Mouse (Mus musculus) adrenal gland, postnatal 4 days (tissue): Measurements from ENCODE around the gene Zcwpw1. TPM values are rescaled to one million over a fixed set of nuclear protein-coding genes. Genes with fewer than 3 reads are reported as not detected.

Experiments
- DNase-seq, 2 experiments: peaks; one replicate each; pipeline ENCODE4 v3.0.0; 2021 to 2022; ENCODE audit warnings: low spot score in 2 of 2, mixed read lengths in 2 of 2
- total RNA-seq, 2 experiments: library from RNA; stranded (reverse); gene quantifications; 2 replicates each; pipeline ENCODE4 v1.2.3; 2021

Zcwpw1 gene
- total RNA-seq, 2 experiments from 2014 or later = 8.9 to 9.3 TPM

DNA sequence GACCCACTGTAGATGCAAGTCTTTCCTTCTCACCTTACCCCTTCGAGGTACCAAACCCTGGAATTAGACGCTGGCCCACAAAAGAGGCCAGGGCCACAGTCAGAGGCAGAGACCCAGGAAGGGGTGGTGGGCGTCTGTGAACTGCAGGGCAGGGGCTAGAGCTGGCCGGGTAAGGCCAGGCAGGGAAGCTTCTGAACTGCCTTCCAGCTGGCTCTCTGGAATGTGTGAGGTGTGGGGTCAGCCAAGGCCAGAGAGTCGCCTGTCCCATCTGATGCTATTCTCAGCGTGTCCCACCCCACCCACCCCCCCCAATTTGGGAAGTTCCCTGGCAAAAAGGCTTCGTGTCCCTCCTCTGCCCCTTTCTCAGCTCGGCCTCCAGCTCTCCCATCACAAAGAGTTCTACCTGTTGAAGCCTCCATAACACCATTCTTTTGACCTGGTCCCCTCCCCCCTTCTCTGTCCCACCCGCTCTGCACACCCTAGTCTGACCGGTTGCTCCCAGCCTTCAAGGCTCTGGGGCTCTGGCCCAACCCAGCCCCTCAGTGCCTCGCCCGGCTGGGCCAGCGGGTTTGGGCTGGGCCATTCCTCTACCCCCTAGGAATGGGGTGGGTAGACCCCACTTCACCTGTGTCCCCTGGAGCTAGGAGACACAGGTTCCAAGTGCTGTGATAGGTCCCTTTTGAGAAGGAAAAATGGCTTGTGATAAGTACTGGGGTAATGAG lies 34.3 kb upstream of the Zcwpw1 start:
- DNase-seq = no peak

DNA sequence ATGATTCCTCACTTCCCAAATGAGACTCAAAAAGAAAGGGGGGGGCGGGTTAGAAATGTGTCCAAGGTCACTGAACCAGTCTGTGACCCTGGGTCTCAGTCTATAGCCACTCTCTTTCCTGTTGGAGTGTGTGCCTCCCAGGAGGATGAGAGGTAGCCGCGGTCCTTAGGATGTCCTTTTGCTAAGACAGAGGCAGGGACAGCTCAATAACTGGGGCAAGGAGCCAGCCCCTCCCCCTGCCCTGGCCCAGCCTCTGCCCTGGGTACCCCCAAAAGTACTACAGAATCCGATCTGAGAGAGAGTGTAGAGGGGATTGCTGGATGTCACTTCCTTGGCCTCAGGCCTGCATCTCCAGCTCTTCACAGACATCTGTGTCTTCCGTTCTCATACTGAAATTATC lies 32.2 kb upstream of the Zcwpw1 start:
- no peak for DNase-seq

DNA sequence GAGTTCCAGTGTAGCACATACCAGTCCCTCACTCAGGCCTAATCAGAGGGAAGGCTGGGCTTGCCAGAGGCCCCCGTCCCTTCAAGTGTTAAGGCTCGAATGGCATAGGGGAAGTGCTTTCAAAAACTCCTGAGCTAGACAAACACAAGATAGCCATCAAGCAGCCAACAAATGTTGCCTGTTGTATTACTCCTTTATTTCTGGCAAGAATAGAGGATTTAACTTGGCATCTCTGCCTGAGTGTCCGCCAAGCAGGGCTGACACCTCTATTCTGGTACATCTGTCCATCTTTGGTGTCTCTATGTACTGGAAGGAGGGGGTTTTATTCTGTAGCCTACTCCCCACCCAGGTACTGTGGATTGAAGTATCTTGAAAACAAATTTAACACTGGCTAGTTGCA lies 31.5 kb upstream of the Zcwpw1 start:
- DNase-seq = no peak

- DNase-seq = peak; percentile 65 to 77
Observed at GRCm38 (mm10) chr5:137756882-137757661, 30.5 kb upstream of the Zcwpw1 start.

DNA sequence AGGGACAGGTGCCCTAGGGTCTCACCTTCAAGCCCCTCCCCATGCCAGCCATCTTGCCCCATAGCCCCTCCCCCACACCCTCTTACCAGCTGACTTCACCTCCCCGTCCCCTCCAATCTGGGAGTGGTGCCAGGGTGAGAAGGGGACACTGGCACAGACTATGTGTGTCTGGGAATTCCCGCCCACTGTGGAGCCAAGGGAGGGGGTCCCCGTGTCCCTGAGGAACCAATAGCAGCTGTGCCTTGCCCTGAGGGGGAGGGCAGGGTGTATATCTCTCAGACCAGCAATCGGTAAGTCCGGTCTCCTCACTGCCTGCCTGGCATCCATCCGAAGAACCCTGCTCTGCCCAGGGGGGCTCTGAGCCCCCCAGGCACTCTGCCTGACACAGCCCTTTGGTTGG lies 29.7 kb upstream of the Zcwpw1 start:
- DNase-seq = no peak

DNA sequence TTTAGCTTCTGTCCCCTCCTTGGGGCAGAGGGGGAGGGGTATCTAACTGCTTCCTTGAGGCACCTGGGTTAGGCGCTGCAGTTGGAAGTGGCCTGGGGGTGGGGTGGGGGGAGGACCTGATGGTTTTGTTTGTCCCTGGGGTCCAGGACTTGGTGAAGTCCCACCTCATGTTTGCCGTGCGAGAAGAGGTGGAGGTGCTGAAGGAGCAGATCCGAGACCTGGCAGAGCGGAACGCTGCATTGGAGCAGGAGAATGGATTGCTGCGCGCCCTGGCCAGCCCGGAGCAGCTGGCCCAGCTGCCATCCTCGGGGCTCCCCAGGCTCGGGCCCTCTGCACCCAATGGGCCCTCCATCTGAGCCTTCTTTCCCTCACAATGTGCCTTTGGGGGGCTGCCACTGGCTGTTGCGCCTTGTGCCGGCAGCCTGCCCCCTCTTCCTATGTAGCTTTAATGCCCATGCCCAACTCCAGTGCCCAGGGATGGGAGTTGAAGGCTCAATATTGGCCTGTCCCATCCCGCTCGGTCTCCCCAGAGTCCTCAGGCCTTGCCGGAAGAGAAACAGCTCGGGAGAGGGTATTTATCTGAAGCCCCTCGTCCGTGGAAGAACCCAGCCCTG lies 28.6 kb upstream of the Zcwpw1 start:
- no peak for DNase-seq

DNA sequence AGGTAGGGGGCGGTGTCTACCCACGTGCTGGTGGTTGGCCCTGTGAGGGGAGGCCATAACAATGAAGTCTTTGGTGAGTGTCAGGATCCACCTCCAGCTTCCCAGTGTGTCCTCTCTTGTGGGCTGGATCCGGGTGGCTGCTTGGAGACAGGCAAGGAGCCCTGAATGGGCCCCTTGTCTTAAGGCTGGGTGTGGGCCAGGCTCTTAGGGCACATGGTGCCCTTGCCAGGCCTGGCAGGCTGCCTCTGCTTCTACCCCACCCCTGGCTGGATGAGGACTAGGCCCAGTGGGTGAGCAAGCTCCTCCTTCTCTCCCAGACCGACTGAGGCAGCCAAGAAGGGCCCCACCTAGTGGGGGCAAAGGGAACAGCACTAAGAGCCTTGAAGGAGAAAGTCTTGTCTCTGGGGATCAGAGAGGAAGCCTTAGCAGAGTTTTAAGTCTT lies 27.6 kb upstream of the Zcwpw1 start:
- DNase-seq = peak in 1 of 2 experiments; percentile 67

GRCm38 (mm10) chr5:137764609-137765340 lies 22.8 kb upstream of the Zcwpw1 start:
- DNase-seq = no peak

- no peak for DNase-seq
Observed at GRCm38 (mm10) chr5:137766270-137766669, 21.3 kb upstream of the Zcwpw1 start.

GRCm38 (mm10) chr5:137768475-137768874 lies 19.1 kb upstream of the Zcwpw1 start:
- no peak for DNase-seq

DNA sequence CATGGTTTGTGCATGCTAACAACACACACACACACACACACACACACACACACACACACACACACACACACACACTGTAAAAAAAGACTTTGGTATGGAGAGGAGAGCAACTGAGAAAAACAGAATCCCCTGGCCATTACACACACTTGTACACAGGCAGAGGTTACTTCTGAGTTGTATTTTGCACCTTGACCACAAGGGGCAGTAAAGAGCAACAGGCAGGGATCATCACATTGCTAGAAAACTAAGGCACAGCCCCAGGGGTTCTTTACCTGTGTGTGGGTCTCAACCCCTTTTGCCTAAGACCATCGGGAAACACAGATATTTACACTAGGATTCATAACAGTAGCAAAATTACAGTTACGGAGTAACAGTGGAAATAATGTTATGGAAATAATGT lies 16.9 kb upstream of the Zcwpw1 start:
- DNase-seq = no peak

DNA sequence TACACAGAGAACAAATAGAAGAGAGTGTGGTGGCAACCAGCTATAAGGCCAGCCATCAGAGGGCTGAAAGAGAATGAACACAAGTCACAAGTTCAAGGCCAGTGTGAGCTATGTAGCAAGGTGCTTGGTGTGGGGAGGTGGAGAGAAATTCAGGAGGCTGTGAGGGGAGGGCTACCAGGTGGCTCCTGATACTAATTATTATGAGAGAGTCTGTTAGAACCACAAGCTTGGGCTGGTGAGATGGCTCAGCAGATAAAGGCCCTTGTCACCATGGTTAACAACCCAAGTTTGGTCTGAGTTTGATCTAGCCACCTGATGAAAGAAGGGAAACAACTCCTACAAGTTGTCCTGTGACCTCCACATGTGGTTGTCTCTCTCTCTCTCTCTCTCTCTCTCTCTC lies 14.8 kb upstream of the Zcwpw1 start:
- no peak for DNase-seq

DNA sequence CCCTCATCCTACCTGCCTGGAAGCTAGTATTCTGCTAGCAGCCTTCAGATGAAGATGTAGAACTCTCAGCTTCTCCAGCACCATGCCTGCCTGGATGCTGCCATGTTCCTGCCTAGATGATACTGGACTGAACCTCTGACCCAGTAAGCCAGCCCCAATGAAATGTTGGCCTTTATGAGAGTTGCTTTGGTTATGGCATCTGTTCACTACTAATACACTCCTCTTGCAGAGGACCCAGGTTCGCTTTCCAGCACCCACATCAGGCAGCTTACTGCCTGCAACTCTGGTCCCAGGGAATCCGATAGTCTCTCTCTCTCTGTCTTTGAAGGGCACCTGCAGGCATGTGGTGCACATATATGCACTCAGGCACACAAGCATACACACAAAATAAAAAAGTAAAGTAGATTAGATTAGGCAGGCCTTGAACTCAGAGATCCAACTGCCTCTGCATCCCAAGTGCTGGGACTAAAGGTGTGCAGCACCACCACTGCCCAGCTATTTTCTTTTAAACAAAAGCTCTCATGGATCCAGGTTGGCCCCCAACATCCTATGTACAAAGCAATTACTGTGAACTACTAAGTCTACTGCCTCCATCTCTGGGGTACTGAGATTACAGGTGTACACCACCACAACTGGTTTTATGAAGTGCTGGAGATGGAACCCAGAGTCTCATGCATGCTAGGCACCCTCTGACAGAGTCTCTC lies 11.9 kb upstream of the Zcwpw1 start:
- no peak for DNase-seq

- no peak for DNase-seq
Observed at GRCm38 (mm10) chr5:137776408-137776918, 11.1 kb upstream of the Zcwpw1 start.

DNA sequence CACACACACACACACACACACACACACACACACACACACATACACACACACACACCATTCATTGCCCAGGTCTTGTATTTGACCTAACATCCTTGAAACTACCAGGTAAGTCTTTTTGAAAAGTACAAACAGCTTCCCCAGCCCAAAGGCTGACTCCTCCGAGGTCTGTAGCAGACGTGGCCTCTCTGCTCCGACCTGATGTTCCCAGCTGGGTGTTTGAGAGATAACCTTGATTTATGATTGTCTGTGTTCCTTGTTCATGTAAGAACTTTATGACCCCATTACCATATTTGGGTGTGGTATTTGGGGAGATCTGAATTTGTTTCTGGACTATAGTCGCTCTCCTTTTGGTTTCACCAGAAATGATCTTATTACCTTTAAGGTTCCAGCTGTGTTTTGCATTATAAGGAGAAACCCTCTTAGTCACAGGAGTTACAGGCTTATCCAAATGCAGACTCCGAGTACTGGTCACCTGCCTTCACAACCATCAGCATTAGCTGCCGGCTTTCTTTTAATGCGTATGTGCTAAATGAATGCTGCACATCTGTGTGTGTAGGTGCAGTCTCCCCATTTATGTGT lies 10.2 kb upstream of the Zcwpw1 start:
- no peak for DNase-seq

DNA sequence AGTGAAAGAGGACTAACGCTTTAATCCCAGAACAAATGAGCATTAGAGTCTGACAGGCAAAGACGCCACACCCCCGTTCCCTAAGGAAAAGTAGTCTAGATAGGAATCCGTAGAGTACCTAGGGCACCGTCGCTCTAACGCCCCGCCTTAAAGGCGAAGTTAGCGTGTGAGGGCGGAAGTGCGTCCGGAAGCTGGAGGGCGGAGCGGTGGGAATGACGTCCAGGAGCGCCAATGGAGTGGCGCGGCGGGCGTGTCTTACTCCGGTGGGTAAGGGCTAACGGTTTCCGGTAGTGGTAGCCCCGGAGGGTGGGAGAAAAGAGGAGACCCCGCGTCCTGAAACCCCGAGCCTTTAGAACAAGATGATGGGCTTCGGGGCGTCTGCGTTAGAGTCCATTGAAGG lies 9.0 kb upstream of the Zcwpw1 start, which contains the start of gene Ppp1r35:
Gene Ppp1r35, plus strand, starts transcription at position 215 of the 400 bp plus-strand sequence.
- peak; percentile 87 to 88 for DNase-seq

- DNase-seq = no peak
Observed at GRCm38 (mm10) chr5:137779053-137779933, 8.3 kb upstream of the Zcwpw1 start.

DNA sequence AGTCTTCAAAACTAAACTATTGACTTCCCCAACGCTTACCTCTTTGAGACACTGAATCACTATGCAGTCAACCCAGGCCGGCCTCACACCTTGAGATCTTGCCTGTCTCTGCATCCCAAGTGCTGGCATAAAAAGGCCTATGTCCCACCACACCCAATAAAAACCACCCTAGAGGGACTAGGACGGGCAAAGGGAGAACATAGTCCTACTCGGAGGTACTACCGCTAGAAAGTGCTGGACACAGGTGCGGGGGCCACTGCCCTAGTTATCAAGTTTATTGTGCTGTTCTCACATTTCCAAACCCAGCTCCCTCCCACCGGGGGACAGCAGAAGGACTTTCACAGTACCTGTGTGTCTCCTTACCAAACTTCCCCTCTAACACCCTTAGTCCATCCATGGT lies 5.9 kb upstream of the Zcwpw1 start:
- DNase-seq = no peak
